Mouse (Mus musculus) thymus, adult 2 months (tissue): ENCODE measurements around the gene Mycbp2.

ENCODE experiments used
- CTCF ChIP-seq: fragments of 200-500 bp; IDR thresholded peaks from 2 replicates; pipeline ENCODE4 v1.5.1; 2012; ENCODE audit warnings: mild to moderate bottlenecking, control low read depth, low read length, moderate library complexity, borderline replicate concordance; ENCODE audit not compliant: control insufficient read depth, poor library complexity, insufficient read depth; ENCODE audit errors: extremely low read depth
- POLR2A ChIP-seq: fragments of 200-500 bp; IDR thresholded peaks from 2 replicates; pipeline ENCODE4 v1.6.1; 2012; ENCODE audit warnings: mild to moderate bottlenecking, low read length, control low read depth, moderate library complexity; ENCODE audit not compliant: control insufficient read depth, poor library complexity, insufficient read depth; ENCODE audit errors: extremely low read depth

GRCm38 (mm10) chr14:103093236-103093635 lies 253.4 kb downstream of the Mycbp2 start:
- no peak for TF ChIP-seq CTCF
- no peak for TF ChIP-seq POLR2A
